Mouse (Mus musculus) embryonic fibroblast, embryonic 13.5 days (primary cell): ENCODE measurements around the gene Ano2. TPM values are rescaled to one million over a fixed set of nuclear protein-coding genes. Genes with fewer than 3 reads are reported as not detected.

Experiments
- H3K27ac ChIP-seq: 2 replicates; pipeline ENCODE4 v1.5.1; 2012; ENCODE audit warnings: low read length, control low read depth, inconsistent platforms; ENCODE audit not compliant: insufficient read depth
- H3K4me1 ChIP-seq: 2 replicates; pipeline ENCODE4 v1.6.1; 2011; ENCODE audit warnings: low read length; ENCODE audit not compliant: control insufficient read depth, insufficient read depth
- H3K4me3 ChIP-seq: 2 replicates; pipeline ENCODE4 v1.5.1; 2011; ENCODE audit warnings: mild to moderate bottlenecking, control low read depth, low read length; ENCODE audit not compliant: insufficient read depth
- CTCF ChIP-seq: IDR thresholded peaks from 2 replicates; pipeline ENCODE4 v1.5.1; 2011; ENCODE audit warnings: mild to moderate bottlenecking, control low read depth, low read length, moderate library complexity, borderline replicate concordance; ENCODE audit not compliant: insufficient read depth
- POLR2A ChIP-seq: IDR thresholded peaks from 2 replicates; pipeline ENCODE4 v1.6.1; 2011; ENCODE audit warnings: low read depth, mild to moderate bottlenecking, control low read depth, low read length, moderate library complexity
- polyA plus RNA-seq: library from polyadenylated mRNA; stranded (reverse); fragments of >200 nt; gene quantifications from 2 replicates; pipeline ENCODE4 v1.2.4, GENCODE M21; 2011; ENCODE audit warnings: low read depth; ENCODE audit not compliant: missing spikeins, insufficient read length

Ano2 gene
- polyA plus RNA-seq, 1 experiment, result not detected

GRCm38 (mm10) chr6:125808996-125809649 is 118.9 kb downstream of the Ano2 start:
- Histone ChIP-seq H3K27ac (no peak overlapping the region), H3K4me1 (no peaks in the 10 kb centered on the region)

GRCm38 (mm10) chr6:125811395-125811794 is 121.2 kb downstream of the Ano2 start:
- Histone ChIP-seq H3K27ac (no peak overlapping the region), H3K4me1 (no peaks in the 10 kb centered on the region), H3K4me3 (no peak overlapping the region)
- no peak for TF ChIP-seq CTCF
- TF ChIP-seq POLR2A, result no peak

More at GRCm38 (mm10) chr6:125808996-125809649, 118.9 kb downstream of the Ano2 start:
- H3K4me3 ChIP-seq, result no peak overlapping the region
- TF ChIP-seq CTCF (no peak), POLR2A (no peak)

- Histone ChIP-seq H3K4me1 (no peaks in the 10 kb centered on the region), H3K4me3 (no peak overlapping the region), H3K27ac (no peak overlapping the region)
- no peak for TF ChIP-seq CTCF
- TF ChIP-seq POLR2A, result no peak
Observed at GRCm38 (mm10) chr6:125838121-125838520, 147.9 kb downstream of the Ano2 start.

- Histone ChIP-seq H3K27ac (no peak overlapping the region), H3K4me1 (no peaks in the 10 kb centered on the region), H3K4me3 (no peak overlapping the region)
- TF ChIP-seq CTCF, result no peak
- no peak for TF ChIP-seq POLR2A
Observed at GRCm38 (mm10) chr6:125841284-125841683, 151.1 kb downstream of the Ano2 start.

- no peak overlapping the region for H3K27ac ChIP-seq
- no peak for TF ChIP-seq CTCF
- H3K4me3 ChIP-seq, result no peak overlapping the region
- no peaks in the 10 kb centered on the region for H3K4me1 ChIP-seq
Observed at GRCm38 (mm10) chr6:125851196-125851595, 161.0 kb downstream of the Ano2 start.

DNA sequence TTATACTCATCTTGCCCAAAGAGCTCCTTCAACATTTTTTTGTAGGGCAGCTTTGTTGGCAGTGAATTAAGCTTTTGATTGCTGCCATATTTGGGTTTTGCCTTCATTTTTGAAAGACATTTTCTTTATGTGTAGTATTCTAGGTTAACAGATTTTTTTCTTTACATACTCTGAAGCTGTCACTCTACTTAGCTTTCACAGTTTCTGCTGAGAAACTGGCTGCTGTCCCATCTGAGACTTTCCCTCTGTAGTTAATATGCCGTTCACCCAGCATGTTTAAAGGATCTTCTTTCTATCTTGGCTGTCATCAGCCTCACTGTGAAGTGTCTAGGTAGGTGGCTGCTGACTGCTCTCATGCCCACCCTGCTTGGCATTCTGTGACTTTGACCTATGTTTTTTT is 168.1 kb downstream of the Ano2 start:
- H3K27ac ChIP-seq, result no peak overlapping the region
- no peak for TF ChIP-seq CTCF
- no peak for TF ChIP-seq POLR2A
- H3K4me3 ChIP-seq, result no peak overlapping the region
- H3K4me1 ChIP-seq, result no peaks in the 10 kb centered on the region

GRCm38 (mm10) chr6:125868516-125868915 is 178.3 kb downstream of the Ano2 start:
- no peak overlapping the region for H3K4me3 ChIP-seq
- TF ChIP-seq CTCF, result no peak
- TF ChIP-seq POLR2A, result no peak
- no peak overlapping the region for H3K27ac ChIP-seq
- 0 out of 2 replicates have a peak, but pooled peaks cover 3% of the 10 kb centered on the region for H3K4me1 ChIP-seq

DNA sequence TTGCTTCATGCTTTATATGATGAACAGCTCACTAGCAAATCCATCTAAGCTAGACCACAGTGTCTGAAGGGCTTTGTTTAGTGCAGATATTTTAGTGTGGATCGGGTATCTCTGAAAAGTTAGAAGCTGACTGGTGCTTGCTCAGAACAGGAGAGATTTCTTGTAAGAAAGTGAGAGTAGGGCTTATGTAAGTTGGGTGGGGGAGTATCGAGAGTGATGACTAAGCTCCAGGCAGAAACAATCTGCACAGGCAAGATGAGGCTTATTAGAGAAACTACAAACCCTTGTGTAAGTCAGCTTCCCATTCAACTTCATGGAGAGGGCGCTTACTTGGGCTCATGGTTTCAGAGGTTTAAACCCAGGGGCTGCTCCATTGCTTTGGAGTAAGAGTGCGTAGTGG is 181.3 kb downstream of the Ano2 start:
- no peak overlapping the region for H3K4me3 ChIP-seq
- no peak for TF ChIP-seq CTCF
- TF ChIP-seq POLR2A, result no peak
- no peak overlapping the region for H3K27ac ChIP-seq
- 0 out of 2 replicates have a peak, but pooled peaks cover 3% of the 10 kb centered on the region for H3K4me1 ChIP-seq

- Histone ChIP-seq H3K4me3 (no peak overlapping the region), H3K4me1 (no peaks in the 10 kb centered on the region), H3K27ac (no peak overlapping the region)
- no peak for TF ChIP-seq CTCF
- no peak for TF ChIP-seq POLR2A
Observed at GRCm38 (mm10) chr6:125874742-125875141, 184.5 kb downstream of the Ano2 start.

DNA sequence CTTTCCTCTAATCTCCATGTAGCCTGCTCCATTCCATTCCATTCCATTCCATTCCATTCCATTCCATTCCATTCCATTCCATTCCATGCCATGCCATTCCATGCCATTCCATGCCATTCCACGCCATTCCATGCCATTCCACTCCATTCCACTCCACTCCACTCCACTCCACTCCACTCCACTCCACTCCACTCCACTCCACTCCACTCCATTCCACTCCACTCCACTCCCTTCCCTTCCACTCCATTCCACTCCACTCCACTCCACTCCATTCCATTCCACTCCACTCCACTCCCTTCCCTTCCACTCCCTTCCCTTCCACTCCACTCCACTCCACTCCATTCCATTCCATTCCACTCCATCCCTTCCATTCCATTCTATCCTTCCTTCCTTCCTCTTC is 186.7 kb downstream of the Ano2 start:
- TF ChIP-seq POLR2A, result no peak
- no peak for TF ChIP-seq CTCF
- Histone ChIP-seq H3K4me3 (no peak overlapping the region), H3K27ac (no peak overlapping the region)

More for the DNA sequence above, 186.7 kb downstream of the Ano2 start:
- H3K4me1 ChIP-seq, result no peaks in the 10 kb centered on the region
